Mouse (Mus musculus) B cell, adult 67 days (primary cell): Measurements from ENCODE around the gene Cct3. TPM values are rescaled to one million over a fixed set of nuclear protein-coding genes. Genes with fewer than 3 reads are reported as not detected.

Experiments
- total RNA-seq, 2 experiments: library from RNA; stranded (reverse); gene quantifications; 4 replicates each; pipeline ENCODE4 v1.2.4; 2023

Gene Cct3
- total RNA-seq: 100 to 1,000 TPM; 160 to 212 TPM

GRCm38 (mm10) chr3:88296561-88297318 lies at the start of gene Cct3, which contains the start of gene Tsacc:
Cct3 (plus strand) TSS chr3:88297116.
Tsacc (minus strand) TSS chr3:88296999.

GRCm38 (mm10) chr3:88254268-88254926 lies 42.5 kb upstream of the Cct3 start, which contains the start of gene Rhbg:
Rhbg (minus strand) TSS chr3:88254709.

GRCm38 (mm10) chr3:88287110-88287509 lies 9.8 kb upstream of the Cct3 start, which contains the start of gene Gm38392:
Gm38392 (minus strand) TSS chr3:88287210.

GRCm38 (mm10) chr3:88324951-88325405 lies 28.1 kb downstream of the Cct3 start, which contains the start of gene Glmp:
Glmp (plus strand) TSS chr3:88325023.

GRCm38 (mm10) chr3:88336058-88337013 lies 39.4 kb downstream of the Cct3 start, which contains the start of the genes Tmem79 and Smg5:
Tmem79 (minus strand) TSS chr3:88336148.
Smg5 (plus strand) TSS chr3:88336260.

GRCm38 (mm10) chr3:88364337-88364736 lies 67.4 kb downstream of the Cct3 start, which contains the start of gene Paqr6:
Paqr6 (plus strand) TSS chr3:88364584.

Other genes starting within 250 kb of the Cct3 start
- 10 to 100 TPM; 38.3 to 38.9 TPM for gene Naxe, start 238.6 kb upstream of the Cct3 start, total RNA-seq
- not detected for gene Ttc24, start 218.8 kb upstream of the Cct3 start, total RNA-seq
- under 1 TPM; 0.27 to 0.32 TPM for gene Iqgap3, start 215.1 kb upstream of the Cct3 start, total RNA-seq
- 100 to 1,000 TPM; 280 to 371 TPM for gene Mef2d, start 154.7 kb upstream of the Cct3 start, total RNA-seq
- not detected for gene Rhbg, start 42.4 kb upstream of the Cct3 start, total RNA-seq
- under 1 TPM in 1 of 2 experiments, not detected in 1; 0.47 TPM for gene Gm38392, start 9.9 kb upstream of the Cct3 start, total RNA-seq
- gene Tsacc, start 117 bp upstream of the Cct3 start, total RNA-seq: 1 to 10 TPM; 4.0 to 6.8 TPM
- 100 to 1,000 TPM; 123 to 143 TPM for gene Glmp, start 27.9 kb downstream of the Cct3 start, total RNA-seq
- 1 to 10 TPM in 1 of 2 experiments, under 1 TPM in 1; 0.42 to 1.2 TPM for gene Tmem79, start 39.0 kb downstream of the Cct3 start, total RNA-seq
- 100 to 1,000 TPM; 144 TPM for gene Smg5, start 39.1 kb downstream of the Cct3 start, total RNA-seq
- gene Paqr6, start 67.5 kb downstream of the Cct3 start, total RNA-seq: 1 to 10 TPM; 3.7 to 4.6 TPM
- 1 to 10 TPM in 1 of 2 experiments, not detected in 1; 1.7 TPM for gene Bglap3, start 75.6 kb downstream of the Cct3 start, total RNA-seq
- not detected for gene Bglap2, start 81.6 kb downstream of the Cct3 start, total RNA-seq
- not detected for gene Bglap, start 87.3 kb downstream of the Cct3 start, total RNA-seq
- 10 to 100 TPM; 52.3 to 62.4 TPM for gene Pmf1, start 113.2 kb downstream of the Cct3 start, total RNA-seq
- 10 to 100 TPM; 15.1 to 18.4 TPM for gene Slc25a44, start 128.0 kb downstream of the Cct3 start, total RNA-seq
- 1 to 10 TPM; 1.8 to 3.5 TPM for gene Sema4a, start 164.1 kb downstream of the Cct3 start, total RNA-seq
- 1 to 10 TPM; 2.7 to 8.9 TPM for gene Lmna, start 212.8 kb downstream of the Cct3 start, total RNA-seq
- gene Mex3a, start 235.3 kb downstream of the Cct3 start, total RNA-seq: 1 to 10 TPM; 1.1 to 1.4 TPM